Mouse (Mus musculus): ENCODE results near the gene Gm614. TPM values are rescaled to one million over a fixed set of nuclear protein-coding genes. Genes with fewer than 3 reads are reported as not detected.

Gene Gm614
- total RNA-seq, 2 experiments from 2014 or later: not detected

GRCm38 (mm10) chrX:101266631-101267030 lies 2.8 kb upstream of the Gm614 start:
- intact Hi-C loops (cut with DNase I): no loop called here
- DNase-seq (ENCODE audit: low spot score in 2 of 2): no peak

DNA sequence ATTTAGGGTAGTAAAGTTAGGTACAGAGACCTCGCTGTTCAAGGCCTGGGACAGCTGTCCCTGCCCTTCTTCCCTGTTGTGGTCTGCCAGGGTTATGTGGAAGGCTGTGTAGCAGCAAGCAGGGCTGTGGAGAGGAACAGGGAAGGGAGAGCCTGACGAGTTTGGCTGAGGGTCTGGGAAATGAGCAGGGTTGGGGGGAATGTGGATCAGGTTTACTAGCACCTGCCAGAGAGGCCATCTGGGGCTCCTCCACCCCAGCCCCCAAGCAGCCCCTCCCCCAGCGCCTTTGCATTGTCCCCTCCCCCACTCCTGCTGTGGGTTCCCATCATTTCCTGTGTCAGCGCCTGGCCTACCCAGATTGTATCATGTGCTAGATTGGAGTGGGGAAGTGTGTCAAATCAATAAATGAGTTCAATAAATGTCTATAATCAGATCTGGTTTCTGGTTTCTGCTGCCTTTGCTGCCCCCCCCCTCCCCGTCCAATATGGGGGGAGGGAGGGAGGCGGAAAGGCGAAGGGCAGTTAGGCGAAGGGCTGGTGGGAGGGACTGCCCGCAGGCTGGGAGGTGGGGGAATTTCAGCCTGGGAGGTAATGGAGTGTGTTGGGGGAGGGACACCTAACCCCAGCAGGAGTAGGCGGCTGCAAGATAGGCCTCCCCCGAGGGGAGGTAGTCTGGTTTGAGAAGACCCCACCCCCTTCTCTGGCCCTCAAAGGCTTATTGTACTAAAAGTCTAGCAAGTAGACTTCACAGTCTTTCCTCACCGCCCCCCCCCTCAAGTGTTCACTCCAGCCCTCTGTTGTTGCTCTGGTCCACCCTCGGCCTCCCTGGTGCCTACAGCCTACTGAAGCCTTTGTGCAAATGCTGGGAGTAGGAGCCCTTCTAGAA lies 3.1 kb downstream of the Gm614 start:
- DNase-seq (ENCODE audit: low spot score in 2 of 2): no peak

DNA sequence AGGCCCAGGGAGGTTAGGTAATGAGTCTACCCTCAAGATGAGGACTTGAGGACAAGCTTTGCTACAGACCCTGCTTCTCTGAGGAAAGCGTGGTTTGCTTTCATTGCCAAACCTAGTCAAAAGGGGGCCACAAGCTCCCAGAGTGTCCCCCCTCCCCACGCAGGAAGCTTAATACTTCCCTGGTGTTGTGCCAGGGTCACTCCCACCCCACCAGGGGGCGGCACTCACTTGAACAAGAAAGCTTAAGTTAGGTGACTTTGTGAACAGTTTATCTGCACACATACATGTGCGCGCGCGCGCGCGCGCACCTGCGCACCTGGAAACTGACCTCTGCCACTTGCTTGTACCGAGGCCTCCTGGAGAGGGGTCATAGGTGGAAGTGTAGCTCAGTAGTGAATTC lies 7.2 kb downstream of the Gm614 start:
- intact Hi-C loops (cut with DNase I): no loop called here
- no peak for DNase-seq (ENCODE audit: low spot score in 2 of 2)

More for the DNA sequence above, 3.1 kb downstream of the Gm614 start:
- intact Hi-C loops (cut with DNase I): no loop called here

DNA sequence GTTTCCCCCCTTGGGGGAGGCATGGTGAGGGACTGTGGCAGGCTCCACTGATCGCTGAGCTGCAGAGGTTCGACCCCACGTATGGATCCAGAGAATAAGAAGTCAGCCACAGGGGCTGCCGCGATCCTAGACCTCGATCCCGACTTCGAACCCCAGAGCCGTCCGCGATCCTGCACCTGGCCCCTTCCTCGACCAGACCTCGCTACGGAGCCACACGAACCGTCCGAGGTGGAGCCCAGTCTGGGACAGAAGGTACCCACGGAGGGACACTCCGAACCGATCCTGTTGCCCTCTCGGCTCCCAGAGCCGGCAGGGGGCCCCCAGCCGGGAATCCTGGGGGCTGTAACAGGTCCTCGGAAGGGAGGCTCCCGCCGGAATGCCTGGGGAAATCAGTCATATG lies 9.1 kb downstream of the Gm614 start:
- intact Hi-C loops (cut with DNase I): no loop called here
- DNase-seq (ENCODE audit: low spot score in 2 of 2): no peak

DNA sequence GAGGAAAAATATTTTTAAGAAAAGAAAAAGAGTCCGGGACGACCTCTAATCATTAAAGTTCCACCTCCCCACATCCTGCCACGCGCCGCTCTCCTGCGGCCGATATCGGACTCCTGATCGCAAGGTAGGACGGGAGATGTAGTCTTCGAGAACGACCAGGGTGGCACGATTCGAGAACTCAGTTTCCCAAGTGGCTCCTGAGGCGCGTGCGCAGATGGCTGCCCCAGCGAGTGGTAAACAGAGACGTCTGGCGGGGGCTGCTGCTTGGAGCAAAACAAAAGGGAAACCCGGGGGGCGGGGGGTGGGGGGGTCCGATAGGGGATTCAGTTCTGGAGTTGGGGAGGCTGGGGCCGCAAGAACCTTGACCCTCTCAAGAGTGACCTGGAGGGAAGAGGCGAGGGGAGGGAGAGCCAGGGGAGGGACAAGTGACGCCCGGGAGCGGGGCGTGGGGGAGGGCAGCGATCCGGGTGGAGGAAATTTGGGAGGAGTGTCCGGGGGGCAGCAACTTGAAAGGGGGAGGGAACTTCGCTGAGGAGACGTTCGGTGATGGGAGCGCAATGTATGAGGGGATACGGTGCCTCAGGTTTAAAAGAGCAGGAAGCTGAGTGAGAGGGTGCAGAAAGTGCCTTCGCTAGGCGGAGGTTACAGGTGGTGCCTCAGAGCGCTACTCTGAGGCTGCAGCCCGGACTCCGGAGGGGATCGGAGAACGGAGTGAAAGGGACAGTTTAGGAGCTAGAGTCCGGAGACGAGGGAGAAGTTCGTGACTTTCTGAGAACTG lies 9.7 kb downstream of the Gm614 start, which contains the start of gene Foxo4:
TSS of gene Foxo4 (plus strand) at position 577 of the 778 bp plus-strand sequence.
- intact Hi-C loops (cut with DNase I): no loop called here
- peak; percentile 84 to 85 for DNase-seq (ENCODE audit: low spot score in 2 of 2)

- no peak for DNase-seq (ENCODE audit: low spot score in 2 of 2)
- intact Hi-C loops (cut with DNase I): no loop called here
Observed at GRCm38 (mm10) chrX:101245011-101245410, 18.8 kb downstream of the Gm614 start.

GRCm38 (mm10) chrX:101222796-101223162 lies 41.0 kb downstream of the Gm614 start:
- DNase-seq (ENCODE audit: low spot score in 2 of 2): no peak
- intact Hi-C loops (cut with DNase I): no loop called here

DNA sequence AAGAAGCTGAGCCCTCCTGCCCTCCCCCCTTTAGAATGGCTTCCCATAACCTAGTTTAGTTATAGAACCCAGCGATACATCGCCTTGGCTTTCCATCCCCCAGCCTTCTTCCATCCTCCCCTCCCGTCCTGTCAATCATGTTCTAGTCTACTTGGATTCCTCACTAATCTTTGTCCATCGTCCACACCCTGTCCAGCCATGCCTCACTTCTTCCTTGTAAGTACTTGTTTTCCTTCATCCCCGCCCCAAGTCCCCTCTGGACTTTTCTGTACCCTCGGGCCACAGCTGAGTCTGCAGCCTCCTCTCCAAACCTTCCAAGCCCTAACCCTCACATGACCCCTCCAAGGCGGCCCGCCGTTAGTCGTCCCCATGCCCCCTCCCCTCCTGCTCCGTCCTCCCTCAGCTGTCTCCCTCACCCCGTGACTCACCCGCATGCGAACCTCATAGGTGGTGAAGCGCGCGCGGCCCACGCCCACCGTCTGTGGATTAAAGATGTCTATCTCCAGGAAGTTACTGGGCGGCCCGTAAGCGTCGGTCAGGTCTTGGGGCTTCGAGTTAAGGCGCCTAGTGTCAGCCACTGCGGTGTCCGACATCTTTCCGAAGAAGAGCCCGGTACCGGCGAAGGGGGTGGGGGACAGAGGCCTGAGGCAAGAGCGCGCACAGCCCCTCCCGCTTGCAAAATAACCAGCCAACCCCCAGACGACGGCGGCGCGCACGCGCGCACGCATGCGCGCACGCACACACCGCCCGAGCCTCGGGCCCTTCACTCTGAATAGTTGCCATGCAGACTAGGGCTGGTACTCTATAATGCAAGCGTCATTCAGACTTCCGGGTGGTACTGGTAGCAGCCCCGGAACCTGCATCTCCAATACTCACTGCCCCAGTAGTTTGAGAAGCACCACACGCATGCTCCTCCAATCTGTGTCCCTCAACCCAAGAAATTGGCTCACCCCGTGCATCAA lies 41.7 kb downstream of the Gm614 start, which contains the start of gene Snx12:
TSS of gene Snx12 (minus strand) at position 730 of the 962 bp plus-strand sequence.
- DNase-seq (ENCODE audit: low spot score in 2 of 2): peak; percentile 91 to 95
- intact Hi-C loops (cut with DNase I): no loop called here

Other genes with a start within 250 kb of the Gm614 start
- under 1 TPM in 1 of 2 experiments, not detected in 1; 0.13 TPM for gene Tex11, start 204.3 kb downstream of the Gm614 start, total RNA-seq (2021)
- gene Slc7a3, start 178.0 kb downstream of the Gm614 start, total RNA-seq (2021): 10 to 100 TPM in 1 of 2 experiments, 1 to 10 TPM in 1; 8.3 to 12.2 TPM
- gene Snx12, start 41.4 kb downstream of the Gm614 start, total RNA-seq (2021): 10 to 100 TPM; 61.7 to 73.7 TPM
- 10 to 100 TPM; 13.6 to 15.4 TPM for gene Foxo4, start 9.5 kb downstream of the Gm614 start, total RNA-seq (2021)
- gene Il2rg, start 4.3 kb upstream of the Gm614 start, total RNA-seq (2021): 1 to 10 TPM; 3.0 to 3.1 TPM
- gene Gm20489, start 5.0 kb upstream of the Gm614 start, total RNA-seq (2021): not detected
- gene Med12, start 10.0 kb upstream of the Gm614 start, total RNA-seq (2021): 10 to 100 TPM; 21.1 to 22.7 TPM
- 100 to 1,000 TPM; 220 to 223 TPM for gene Nlgn3, start 35.2 kb upstream of the Gm614 start, total RNA-seq (2021)
- gene Gjb1, start 112.4 kb upstream of the Gm614 start, total RNA-seq (2021): 1 to 10 TPM; 1.3 to 4.7 TPM
- gene Zmym3, start 156.9 kb upstream of the Gm614 start, total RNA-seq (2021): 100 to 1,000 TPM; 138 to 143 TPM
- gene Nono, start 165.3 kb upstream of the Gm614 start, total RNA-seq (2021): 100 to 1,000 TPM; 130 to 140 TPM
- gene Itgb1bp2, start 185.1 kb upstream of the Gm614 start, total RNA-seq (2021): under 1 TPM; 0.90 to 0.91 TPM

All from left cerebral cortex, postnatal 14 days (tissue).